Mouse (Mus musculus) cerebellum, adult 2 months (tissue): ENCODE results near the gene Tmem132b. TPM values are rescaled to one million over a fixed set of nuclear protein-coding genes. Genes with fewer than 3 reads are reported as not detected.
A peak's percentile ranks its signal among the peaks of the same experiment; 100 is the strongest.

Experiments
- DNase-seq, 2 experiments: peaks; one replicate each; pipeline ENCODE4 v3.0.0; 2021
- H3K27ac ChIP-seq: fragments of 200-500 bp; 2 replicates; pipeline ENCODE4 v1.5.1; 2012; ENCODE audit warnings: low read length, control low read depth, inconsistent platforms; ENCODE audit not compliant: insufficient read depth
- H3K27me3 ChIP-seq: fragments of 200-500 bp; 2 replicates; pipeline ENCODE4 v1.6.1; 2012; ENCODE audit warnings: inconsistent platforms, mild to moderate bottlenecking, low read length, moderate library complexity; ENCODE audit not compliant: control insufficient read depth, insufficient read depth
- H3K4me1 ChIP-seq: fragments of 200-500 bp; 2 replicates; pipeline ENCODE4 v1.6.1; 2011; ENCODE audit warnings: low read length; ENCODE audit not compliant: control insufficient read depth, insufficient read depth
- H3K4me3 ChIP-seq: fragments of 200-500 bp; replicated peaks from 2 replicates; pipeline ENCODE3; 2011; ENCODE audit warnings: mild to moderate bottlenecking, low read depth, low read length, control low read depth; ENCODE audit not compliant: insufficient read depth
- CTCF ChIP-seq: fragments of 200-500 bp; IDR thresholded peaks from 2 replicates; pipeline ENCODE4 v1.5.1; 2011; ENCODE audit warnings: low read depth, mild to moderate bottlenecking, control low read depth, low read length, moderate library complexity, borderline replicate concordance; ENCODE audit not compliant: insufficient read depth
- POLR2A ChIP-seq: fragments of 200-500 bp; IDR thresholded peaks from 2 replicates; pipeline ENCODE4 v1.6.1; 2011; ENCODE audit warnings: low read length, control low read depth, borderline replicate concordance; ENCODE audit not compliant: insufficient read depth
- WGBS: fragments of 180-500 bp; shearing (Covaris S2); methylation state at CpG from one replicate; pipeline ENCODE4 v1.1.7; 2018; 5-methylcytosine and 5-hydroxymethylcytosine counted together
- polyA plus RNA-seq: library from polyadenylated mRNA; depleted of rRNA; stranded (reverse); fragments of >200 nt; gene quantifications from 2 replicates; pipeline ENCODE4 v1.2.3, GENCODE M21; 2012

The Tmem132b gene
- polyA plus RNA-seq, 1 experiment, result 5.9 TPM

DNA sequence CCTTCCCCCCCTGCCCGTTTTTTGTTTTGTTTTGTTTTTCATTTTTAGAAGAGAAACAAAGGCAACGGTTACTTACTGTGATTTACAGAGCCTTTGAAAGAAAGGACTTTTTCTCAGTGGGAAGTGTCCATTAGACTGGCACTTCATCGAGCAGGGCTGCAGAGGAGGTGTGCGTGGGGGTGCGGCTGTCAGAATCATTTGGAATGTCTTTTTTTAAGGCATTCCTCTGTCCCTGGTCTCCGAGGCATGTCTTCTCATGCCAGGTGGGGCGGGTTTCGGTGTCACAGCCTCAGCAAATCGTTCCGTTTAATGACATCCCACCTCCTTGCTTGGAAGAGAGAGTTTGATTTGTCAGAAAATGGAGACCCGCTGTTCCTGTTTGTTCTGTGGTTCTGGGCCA, 26.9 kb upstream of the Tmem132b start:
- Histone ChIP-seq H3K4me3 (no peak overlapping the region), H3K27ac (no peak overlapping the region), H3K4me1 (0 out of 2 replicates have a peak, but pooled peaks cover under 1% of the 10 kb centered on the region), H3K27me3 (no peaks in the 10 kb centered on the region)
- DNase-seq, result no peak
- 58% methylated on average over 11 of the region's 11 CpGs for WGBS
- TF ChIP-seq POLR2A (no peak), CTCF (no peak)

DNA sequence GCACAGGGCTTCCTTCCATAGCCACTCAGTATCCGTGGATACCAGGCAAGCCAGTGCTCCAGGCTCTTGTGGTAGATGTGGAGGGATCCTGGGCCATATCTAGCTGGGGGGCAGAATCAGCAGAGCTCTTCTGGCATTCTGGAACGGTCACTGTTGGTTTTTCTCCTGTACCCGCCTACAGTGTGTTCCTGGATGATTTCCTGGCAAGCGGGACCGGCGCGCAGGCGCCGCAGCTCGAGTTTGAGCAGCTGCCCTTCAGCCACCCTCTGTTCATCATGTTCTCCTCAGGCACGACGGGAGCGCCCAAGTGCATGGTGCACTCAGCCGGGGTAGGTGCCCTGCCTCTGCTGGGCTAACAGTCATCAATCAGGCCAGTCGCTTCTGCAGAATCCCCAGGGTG, 25.6 kb upstream of the Tmem132b start:
- H3K27ac ChIP-seq, result no peak overlapping the region
- TF ChIP-seq POLR2A (no peak), CTCF (no peak)
- no peaks in the 10 kb centered on the region for H3K4me1 ChIP-seq
- no peak for DNase-seq
- no peaks in the 10 kb centered on the region for H3K27me3 ChIP-seq
- 44% methylated on average over 15 of the region's 15 CpGs for WGBS
- H3K4me3 ChIP-seq, result no peak overlapping the region

DNA sequence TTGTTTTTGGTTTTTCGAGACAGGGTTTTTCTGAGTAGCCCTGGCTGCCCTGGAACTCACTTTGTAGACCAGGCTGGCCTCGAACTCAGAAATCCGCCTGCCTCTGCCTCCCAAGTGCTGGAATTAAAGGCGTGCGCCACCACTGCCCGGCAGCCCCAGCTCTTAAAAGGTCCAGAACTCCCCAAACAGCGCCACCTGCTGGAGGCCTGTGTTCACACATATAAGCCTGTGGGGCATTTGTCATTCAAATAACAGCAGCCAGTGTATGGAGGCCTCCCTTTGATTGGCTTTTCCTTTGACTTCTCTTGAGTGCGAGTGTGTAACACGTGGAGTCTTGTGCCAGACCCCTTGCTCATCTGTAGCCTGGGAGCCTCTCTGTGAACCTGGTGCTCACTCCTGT, 24.0 kb upstream of the Tmem132b start:
- TF ChIP-seq POLR2A (no peak), CTCF (no peak)
- Histone ChIP-seq H3K4me3 (no peak overlapping the region), H3K4me1 (no peaks in the 10 kb centered on the region), H3K27ac (no peak overlapping the region), H3K27me3 (no peaks in the 10 kb centered on the region)
- 93% methylated on average over 9 of the region's 9 CpGs for WGBS
- no peak for DNase-seq

DNA sequence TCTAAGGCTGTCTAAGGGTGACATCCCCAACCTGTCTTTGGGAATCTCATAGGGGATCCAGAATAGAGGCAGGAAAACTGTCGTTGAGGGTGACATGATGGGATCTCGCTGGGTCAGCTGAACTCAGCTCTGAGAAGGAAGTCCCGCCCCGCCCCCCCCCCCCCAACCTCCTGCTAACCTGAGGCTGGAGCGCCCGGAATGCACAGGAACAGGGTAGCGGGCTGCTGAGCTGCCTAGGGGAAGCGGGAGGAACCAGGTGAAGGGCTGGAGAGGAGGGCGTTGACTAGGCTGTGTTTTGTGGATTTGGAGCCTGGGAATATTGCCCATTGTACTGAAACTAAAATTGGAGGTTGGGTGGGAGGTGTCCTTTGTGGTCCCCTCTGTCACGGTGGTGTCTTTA, 23.6 kb upstream of the Tmem132b start:
- H3K27ac ChIP-seq, result no peak overlapping the region
- no peak for DNase-seq
- WGBS, result 96% methylated on average over 10 of the region's 10 CpGs
- H3K4me3 ChIP-seq, result no peak overlapping the region
- no peaks in the 10 kb centered on the region for H3K27me3 ChIP-seq
- no peaks in the 10 kb centered on the region for H3K4me1 ChIP-seq
- TF ChIP-seq POLR2A (no peak), CTCF (no peak)

DNA sequence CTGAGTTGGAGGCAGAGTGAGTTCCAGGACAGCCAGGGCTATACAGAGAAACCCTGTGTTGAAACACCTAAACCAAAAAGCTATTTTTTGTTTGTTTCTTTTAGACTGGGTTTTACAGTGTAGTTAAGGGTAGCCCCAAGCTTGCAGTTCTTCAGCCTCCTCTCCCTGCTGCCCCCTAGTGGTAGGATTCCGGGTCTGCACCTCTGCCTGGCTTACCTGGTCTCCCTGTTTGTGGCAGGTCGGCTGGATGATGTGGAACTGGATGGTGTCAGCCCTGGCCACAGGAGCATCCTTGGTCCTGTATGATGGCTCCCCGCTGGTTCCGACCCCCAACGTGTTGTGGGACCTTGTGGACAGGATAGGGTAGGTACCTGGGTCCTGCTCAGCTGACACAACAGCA, 22.0 kb upstream of the Tmem132b start:
- no peak overlapping the region for H3K4me3 ChIP-seq
- TF ChIP-seq CTCF (peak; percentile 89), POLR2A (no peak)
- no peaks in the 10 kb centered on the region for H3K27me3 ChIP-seq
- 47% methylated on average over 5 of the region's 5 CpGs for WGBS
- DNase-seq, result peak; percentile 45 to 67
- no peak overlapping the region for H3K27ac ChIP-seq
- H3K4me1 ChIP-seq, result no peaks in the 10 kb centered on the region

DNA sequence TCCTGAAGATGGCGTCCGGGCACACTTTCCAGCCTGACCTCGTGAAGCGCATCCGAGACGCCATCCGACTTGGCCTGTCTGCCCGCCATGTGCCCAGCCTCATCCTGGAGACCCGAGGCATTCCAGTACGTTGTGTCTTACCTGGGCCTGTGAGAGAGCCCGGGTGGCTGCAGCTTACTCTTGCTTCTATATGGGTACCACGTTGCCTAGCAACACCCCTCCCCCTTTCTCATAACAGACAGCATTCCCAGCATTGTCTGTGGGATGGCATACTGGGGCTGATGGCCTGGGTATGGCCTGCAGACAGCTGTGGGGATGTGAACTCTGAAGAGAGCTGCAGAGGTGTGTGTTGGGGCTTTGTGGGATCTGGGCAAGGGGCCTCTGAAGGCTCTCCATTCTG, 16.6 kb upstream of the Tmem132b start:
- TF ChIP-seq POLR2A (no peak), CTCF (no peak)
- 74% methylated on average over 12 of the region's 12 CpGs for WGBS
- H3K27ac ChIP-seq, result no peak overlapping the region
- no peak overlapping the region for H3K4me3 ChIP-seq
- no peaks in the 10 kb centered on the region for H3K27me3 ChIP-seq
- DNase-seq, result no peak
- no peaks in the 10 kb centered on the region for H3K4me1 ChIP-seq

DNA sequence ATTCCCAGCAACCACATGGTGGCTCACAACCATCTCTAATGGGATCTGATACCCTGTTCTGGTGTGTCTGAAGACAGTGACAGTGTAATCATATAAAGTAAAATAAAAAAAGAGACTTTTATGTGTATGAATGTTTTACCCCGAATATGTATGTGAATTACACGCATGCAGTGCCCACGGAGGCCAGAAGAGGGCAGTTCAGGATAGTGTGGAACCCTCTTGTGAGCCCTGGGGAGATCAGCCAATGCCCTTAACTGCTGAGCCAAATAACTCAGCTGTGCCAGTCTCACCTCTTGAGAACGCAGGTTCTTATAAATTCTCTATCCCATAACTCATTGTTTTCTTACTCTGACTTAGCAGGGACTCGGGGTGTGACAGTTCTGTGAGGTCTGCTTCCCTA, 12.9 kb upstream of the Tmem132b start:
- Histone ChIP-seq H3K27me3 (no peaks in the 10 kb centered on the region), H3K4me1 (no peaks in the 10 kb centered on the region), H3K4me3 (no peak overlapping the region), H3K27ac (no peak overlapping the region)
- DNase-seq, result no peak
- TF ChIP-seq POLR2A (no peak), CTCF (peak; percentile 52; the same call in 1 of the 2 replicates)
- 59% methylated on average over 5 of the region's 5 CpGs for WGBS

DNA sequence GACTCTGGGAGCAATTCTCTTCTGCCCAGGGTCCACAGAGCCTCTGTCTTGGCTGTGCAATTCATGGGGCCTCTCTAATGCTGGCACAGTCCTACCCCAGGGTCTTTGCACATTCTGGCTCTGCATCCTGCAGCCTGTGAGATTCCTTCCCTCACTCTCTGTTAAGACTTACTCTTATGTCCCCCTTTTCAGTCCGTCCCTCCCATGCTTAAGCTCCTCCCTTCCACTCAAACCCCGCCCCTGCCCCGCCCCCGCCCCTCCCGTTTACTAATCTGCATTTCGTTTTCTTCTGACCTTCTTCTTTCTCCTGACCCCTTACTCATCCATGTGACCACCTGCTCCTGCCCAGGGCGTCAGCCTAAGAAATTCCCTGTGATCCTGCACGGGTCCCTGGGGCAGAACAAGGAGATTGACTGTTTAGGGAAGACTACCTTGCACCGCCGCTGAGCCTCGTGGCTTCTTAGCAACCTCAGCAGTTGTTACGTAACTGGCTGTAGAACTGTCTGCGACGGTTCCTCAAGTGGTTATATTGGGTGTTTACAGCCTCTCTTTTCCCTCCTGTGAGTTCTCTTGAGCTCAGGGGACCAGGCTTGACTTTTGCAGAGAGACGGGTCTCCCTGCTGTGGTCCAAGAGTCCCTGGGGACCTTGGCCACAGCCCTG, 10.5 kb upstream of the Tmem132b start:
- Histone ChIP-seq H3K27me3 (no peaks in the 10 kb centered on the region), H3K4me3 (no peak overlapping the region), H3K4me1 (no peaks in the 10 kb centered on the region), H3K27ac (no peak overlapping the region)
- WGBS, result 38% methylated on average over 15 of the region's 15 CpGs
- no peak for TF ChIP-seq POLR2A
- TF ChIP-seq CTCF, result no peak
- DNase-seq, result no peak
